Mouse (Mus musculus): ENCODE results near the gene Ccdc134. TPM values are rescaled to one million over a fixed set of nuclear protein-coding genes. Genes with fewer than 3 reads are reported as not detected.

Ccdc134 gene
- polyA plus RNA-seq, 1 experiment, result 15.4 TPM

- TF ChIP-seq POLR2A (IDR thresholded peaks at IDR 0.05; ENCODE audit: borderline replicate concordance, insufficient read depth, low read length), result no peak
- Histone ChIP-seq H3K4me1 (ENCODE audit: control insufficient read depth, insufficient read depth, low read length) (peaks cover 8% of the 10 kb centered on the region), H3K27ac (ENCODE audit: insufficient read depth, low read length) (no peak overlapping the region), H3K4me3 (replicated peaks; ENCODE audit: insufficient read depth, low read depth, low read length) (no peak overlapping the region), H3K27me3 (ENCODE audit: control insufficient read depth, insufficient read depth, low read length) (no peaks in the 10 kb centered on the region)
- DNase-seq, result no peak
Measured at GRCm38 (mm10) chr15:82150042-82150441, 22.3 kb downstream of the Ccdc134 start.

- H3K27me3 ChIP-seq (ENCODE audit: control insufficient read depth, insufficient read depth, low read length), result no peaks in the 10 kb centered on the region
- H3K4me1 ChIP-seq (ENCODE audit: control insufficient read depth, insufficient read depth, low read length), result peaks cover 8% of the 10 kb centered on the region
- no peak overlapping the region for H3K27ac ChIP-seq (ENCODE audit: insufficient read depth, low read length)
- no peak for DNase-seq
- 92% methylated on average over 4 of the region's 4 CpGs for WGBS
- H3K4me3 ChIP-seq (replicated peaks; ENCODE audit: insufficient read depth, low read depth, low read length), result no peak overlapping the region
- no peak for TF ChIP-seq CTCF (IDR thresholded peaks at IDR 0.05; ENCODE audit: borderline replicate concordance, insufficient read depth, low read depth, low read length)
- TF ChIP-seq POLR2A (IDR thresholded peaks at IDR 0.05; ENCODE audit: borderline replicate concordance, insufficient read depth, low read length), result no peak
Measured at GRCm38 (mm10) chr15:82151176-82151575, 23.5 kb downstream of the Ccdc134 start.

- no peak overlapping the region for H3K4me3 ChIP-seq (replicated peaks; ENCODE audit: insufficient read depth, low read depth, low read length)
- peaks cover 5% of the 10 kb centered on the region for H3K4me1 ChIP-seq (ENCODE audit: control insufficient read depth, insufficient read depth, low read length)
- no peaks in the 10 kb centered on the region for H3K27me3 ChIP-seq (ENCODE audit: control insufficient read depth, insufficient read depth, low read length)
- no peak for DNase-seq
- TF ChIP-seq POLR2A (IDR thresholded peaks at IDR 0.05; ENCODE audit: borderline replicate concordance, insufficient read depth, low read length) (no peak), CTCF (IDR thresholded peaks at IDR 0.05; ENCODE audit: borderline replicate concordance, insufficient read depth, low read depth, low read length) (no peak)
- H3K27ac ChIP-seq (ENCODE audit: insufficient read depth, low read length), result no peak overlapping the region
- 75% methylated on average over 12 of the region's 12 CpGs for WGBS
Measured at GRCm38 (mm10) chr15:82152022-82152421, 24.3 kb downstream of the Ccdc134 start.

GRCm38 (mm10) chr15:82152435-82152834, 24.7 kb downstream of the Ccdc134 start:
- peaks cover 5% of the 10 kb centered on the region for H3K4me1 ChIP-seq (ENCODE audit: control insufficient read depth, insufficient read depth, low read length)
- no peaks in the 10 kb centered on the region for H3K27me3 ChIP-seq (ENCODE audit: control insufficient read depth, insufficient read depth, low read length)
- DNase-seq, result no peak
- no peak overlapping the region for H3K27ac ChIP-seq (ENCODE audit: insufficient read depth, low read length)
- TF ChIP-seq POLR2A (IDR thresholded peaks at IDR 0.05; ENCODE audit: borderline replicate concordance, insufficient read depth, low read length), result no peak
- TF ChIP-seq CTCF (IDR thresholded peaks at IDR 0.05; ENCODE audit: borderline replicate concordance, insufficient read depth, low read depth, low read length), result no peak
- 76% methylated on average over 7 of the region's 7 CpGs for WGBS
- H3K4me3 ChIP-seq (replicated peaks; ENCODE audit: insufficient read depth, low read depth, low read length), result no peak overlapping the region

- Histone ChIP-seq H3K27ac (ENCODE audit: insufficient read depth, low read length) (no peak overlapping the region), H3K4me3 (replicated peaks; ENCODE audit: insufficient read depth, low read depth, low read length) (no peak overlapping the region), H3K4me1 (ENCODE audit: control insufficient read depth, insufficient read depth, low read length) (peaks cover 26% of the 10 kb centered on the region), H3K27me3 (ENCODE audit: control insufficient read depth, insufficient read depth, low read length) (no peaks in the 10 kb centered on the region)
- DNase-seq, result no peak
- WGBS, result 91% methylated on average over 6 of the region's 6 CpGs
- TF ChIP-seq CTCF (IDR thresholded peaks at IDR 0.05; ENCODE audit: borderline replicate concordance, insufficient read depth, low read depth, low read length) (no peak), POLR2A (IDR thresholded peaks at IDR 0.05; ENCODE audit: borderline replicate concordance, insufficient read depth, low read length) (no peak)
Measured at GRCm38 (mm10) chr15:82156298-82156697, 28.6 kb downstream of the Ccdc134 start.

GRCm38 (mm10) chr15:82156902-82157301, 29.2 kb downstream of the Ccdc134 start:
- TF ChIP-seq POLR2A (IDR thresholded peaks at IDR 0.05; ENCODE audit: borderline replicate concordance, insufficient read depth, low read length) (no peak), CTCF (IDR thresholded peaks at IDR 0.05; ENCODE audit: borderline replicate concordance, insufficient read depth, low read depth, low read length) (no peak)
- Histone ChIP-seq H3K4me1 (ENCODE audit: control insufficient read depth, insufficient read depth, low read length) (peaks cover 26% of the 10 kb centered on the region), H3K27me3 (ENCODE audit: control insufficient read depth, insufficient read depth, low read length) (no peaks in the 10 kb centered on the region), H3K4me3 (replicated peaks; ENCODE audit: insufficient read depth, low read depth, low read length) (no peak overlapping the region), H3K27ac (ENCODE audit: insufficient read depth, low read length) (no peak overlapping the region)
- 91% methylated on average over 10 of the region's 10 CpGs for WGBS
- DNase-seq, result no peak

- Histone ChIP-seq H3K27me3 (ENCODE audit: control insufficient read depth, insufficient read depth, low read length) (no peaks in the 10 kb centered on the region), H3K27ac (ENCODE audit: insufficient read depth, low read length) (no peak overlapping the region), H3K4me1 (ENCODE audit: control insufficient read depth, insufficient read depth, low read length) (peaks cover 21% of the 10 kb centered on the region), H3K4me3 (replicated peaks; ENCODE audit: insufficient read depth, low read depth, low read length) (no peak overlapping the region)
- 71% methylated on average over 17 of the region's 17 CpGs for WGBS
- no peak for DNase-seq
- no peak for TF ChIP-seq POLR2A (IDR thresholded peaks at IDR 0.05; ENCODE audit: borderline replicate concordance, insufficient read depth, low read length)
- no peak for TF ChIP-seq CTCF (IDR thresholded peaks at IDR 0.05; ENCODE audit: borderline replicate concordance, insufficient read depth, low read depth, low read length)
Measured at GRCm38 (mm10) chr15:82158243-82159035, 30.7 kb downstream of the Ccdc134 start.

- no peak overlapping the region for H3K4me3 ChIP-seq (replicated peaks; ENCODE audit: insufficient read depth, low read depth, low read length)
- DNase-seq, result no peak
- no peak overlapping the region for H3K27ac ChIP-seq (ENCODE audit: insufficient read depth, low read length)
- peaks cover 21% of the 10 kb centered on the region for H3K4me1 ChIP-seq (ENCODE audit: control insufficient read depth, insufficient read depth, low read length)
- no peak for TF ChIP-seq CTCF (IDR thresholded peaks at IDR 0.05; ENCODE audit: borderline replicate concordance, insufficient read depth, low read depth, low read length)
- TF ChIP-seq POLR2A (IDR thresholded peaks at IDR 0.05; ENCODE audit: borderline replicate concordance, insufficient read depth, low read length), result no peak
- 82% methylated on average over 9 of the region's 9 CpGs for WGBS
- H3K27me3 ChIP-seq (ENCODE audit: control insufficient read depth, insufficient read depth, low read length), result no peaks in the 10 kb centered on the region
Measured at GRCm38 (mm10) chr15:82159471-82159870, 31.7 kb downstream of the Ccdc134 start.
